Mouse (Mus musculus): ENCODE results near the gene Yy1.

Yy1 gene

DNA sequence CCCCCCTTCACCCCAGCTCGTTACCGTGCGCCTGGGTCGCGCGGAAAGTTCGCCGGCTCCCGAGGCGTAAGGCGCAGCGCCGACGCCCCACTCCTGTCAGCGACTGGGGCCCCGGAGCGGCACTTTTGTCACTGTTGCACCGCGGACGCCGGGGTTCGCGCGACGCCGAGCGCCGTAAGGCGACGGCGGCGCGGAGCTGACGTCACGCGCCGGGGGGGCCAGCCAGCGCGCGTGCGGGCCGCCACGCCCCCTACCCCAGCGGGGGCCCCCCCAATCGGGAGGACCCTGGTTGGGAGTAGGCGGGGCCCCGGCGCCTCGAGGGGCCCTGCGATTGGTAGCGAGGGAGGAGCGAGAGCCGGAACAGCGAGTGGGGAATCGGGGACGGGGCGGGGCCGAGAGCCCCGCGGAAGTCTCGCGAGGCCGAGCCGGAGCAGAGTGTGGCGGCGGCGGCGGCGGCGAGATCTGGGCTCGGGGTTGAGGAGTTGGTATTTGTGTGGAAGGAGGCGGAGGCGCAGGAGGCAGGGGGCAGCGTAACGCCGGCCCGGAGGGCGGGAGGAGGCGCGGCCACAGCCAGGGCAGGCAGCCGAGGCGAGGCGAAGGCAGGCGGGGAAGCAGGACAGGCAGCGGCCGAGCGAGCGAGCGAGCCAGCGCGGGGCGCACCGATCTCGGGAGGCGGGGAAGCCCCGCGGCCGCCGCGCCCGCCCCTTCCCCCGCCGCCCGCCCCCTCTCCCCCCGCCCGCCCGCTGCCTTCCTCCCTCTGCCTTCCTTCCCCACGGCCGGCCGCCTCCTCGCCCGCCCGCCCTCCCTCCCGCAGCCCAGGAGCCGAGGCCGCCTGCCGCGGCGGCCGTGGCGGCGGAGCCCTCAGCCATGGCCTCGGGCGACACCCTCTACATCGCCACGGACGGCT is at the start of gene Yy1:
TSS of gene Yy1 (plus strand) at position 428 of the 907 bp plus-strand sequence.
- DNase-seq: peak; percentile 98 to 99

GRCm38 (mm10) chr12:108745990-108746389 is 46.8 kb upstream of the Yy1 start:
- DNase-seq: no peak

DNA sequence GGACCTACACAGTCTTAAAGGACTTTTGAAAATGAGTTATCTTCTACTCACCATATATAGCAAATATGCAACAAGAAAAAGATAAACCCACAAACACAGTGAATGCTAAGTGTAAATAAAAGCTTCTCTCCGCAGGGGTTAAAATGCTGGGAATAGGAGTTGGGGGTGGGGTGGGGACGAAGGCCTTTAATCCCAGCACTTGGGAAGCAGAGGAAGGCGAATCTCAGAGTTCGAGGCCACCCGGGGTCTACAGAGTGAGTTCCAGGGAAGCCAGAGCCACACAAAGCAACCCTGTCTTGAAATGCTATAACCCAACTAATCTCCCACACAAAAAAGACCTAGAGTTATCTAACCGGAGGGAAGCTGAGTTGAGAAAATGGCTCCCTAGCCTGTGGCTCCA is 43.8 kb upstream of the Yy1 start:
- no peak for DNase-seq

DNA sequence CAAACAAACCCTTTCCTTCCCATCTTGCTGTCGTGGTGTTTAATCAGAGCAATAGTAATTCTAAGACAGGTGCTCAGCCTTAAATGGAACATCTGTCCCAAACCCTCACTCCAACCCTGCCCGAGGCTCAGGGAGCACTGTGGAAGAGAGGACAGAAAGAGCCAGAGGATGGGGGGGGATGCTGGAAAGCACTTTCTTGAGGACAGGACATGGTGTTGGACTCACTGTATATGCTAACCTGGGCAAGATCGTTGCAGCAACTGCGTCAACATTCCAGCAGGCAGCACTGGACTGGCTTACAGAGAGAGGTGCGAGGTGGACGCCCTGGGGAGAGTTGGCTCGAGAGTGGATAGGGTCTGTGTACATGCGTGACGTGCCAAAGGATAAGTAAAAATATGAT is 43.3 kb upstream of the Yy1 start:
- DNase-seq: no peak

GRCm38 (mm10) chr12:108750226-108750625 is 42.5 kb upstream of the Yy1 start:
- DNase-seq: no peak

DNA sequence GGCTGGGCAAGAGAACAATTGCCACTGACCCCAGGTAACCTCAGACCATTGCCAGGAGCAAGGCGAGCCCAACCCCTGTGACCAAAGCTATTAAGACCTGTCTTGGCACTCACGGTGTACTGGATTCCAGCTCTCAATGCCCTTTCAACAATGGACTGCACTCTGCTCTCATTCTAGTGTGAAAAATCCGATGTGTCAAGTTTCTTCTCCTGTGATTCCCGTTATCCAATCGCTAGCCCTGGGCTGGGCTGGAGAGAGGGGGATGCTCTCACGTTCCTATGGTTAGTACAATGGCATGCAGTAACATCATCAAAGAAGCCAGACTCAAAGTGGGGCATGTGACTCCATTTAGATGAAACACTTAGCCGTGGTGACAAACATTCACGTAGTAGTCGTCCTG is 41.0 kb upstream of the Yy1 start:
- DNase-seq: no peak

GRCm38 (mm10) chr12:108755141-108755540 is 37.6 kb upstream of the Yy1 start:
- DNase-seq: no peak

DNA sequence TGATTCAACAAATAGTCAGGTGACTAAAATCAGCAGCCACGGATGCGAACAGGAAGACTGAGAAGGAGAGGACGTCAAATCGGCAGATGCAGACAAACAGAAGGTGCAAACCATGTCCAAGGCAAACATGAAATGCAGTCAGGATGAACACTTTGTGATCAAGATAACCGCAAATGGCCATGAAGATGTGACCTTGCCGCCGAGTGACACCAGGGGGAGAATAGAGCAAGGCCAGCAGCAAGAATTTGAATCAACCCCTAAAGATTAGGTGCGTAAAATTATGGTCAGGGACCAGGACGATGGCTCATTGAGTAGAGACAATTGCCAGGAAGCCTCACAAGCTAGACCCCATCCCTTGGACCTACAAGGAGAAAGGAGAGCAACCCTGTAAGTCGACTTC is 36.2 kb upstream of the Yy1 start:
- no peak for DNase-seq

GRCm38 (mm10) chr12:108757717-108758257 is 35.0 kb upstream of the Yy1 start:
- peak; percentile 98 to 100 for DNase-seq

DNA sequence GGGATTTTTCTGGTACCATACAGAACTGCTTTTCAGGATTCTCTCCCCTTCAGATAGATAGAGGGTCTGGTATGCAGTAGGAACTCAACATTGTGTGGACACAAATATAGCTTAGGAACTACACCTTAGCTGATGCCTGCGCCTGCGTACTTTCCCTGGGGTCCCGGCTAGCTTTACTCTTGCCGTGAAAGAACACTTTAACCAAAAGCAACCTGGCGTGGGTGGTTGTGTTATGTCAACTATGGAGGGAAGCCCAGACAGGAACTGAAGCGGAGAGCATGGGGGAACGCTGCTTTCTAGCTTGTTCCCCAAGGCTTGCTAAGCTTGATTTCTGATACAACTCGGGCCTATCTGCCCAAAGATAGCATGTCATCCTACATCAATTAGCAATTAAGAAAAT is 34.5 kb upstream of the Yy1 start:
- DNase-seq: no peak

DNA sequence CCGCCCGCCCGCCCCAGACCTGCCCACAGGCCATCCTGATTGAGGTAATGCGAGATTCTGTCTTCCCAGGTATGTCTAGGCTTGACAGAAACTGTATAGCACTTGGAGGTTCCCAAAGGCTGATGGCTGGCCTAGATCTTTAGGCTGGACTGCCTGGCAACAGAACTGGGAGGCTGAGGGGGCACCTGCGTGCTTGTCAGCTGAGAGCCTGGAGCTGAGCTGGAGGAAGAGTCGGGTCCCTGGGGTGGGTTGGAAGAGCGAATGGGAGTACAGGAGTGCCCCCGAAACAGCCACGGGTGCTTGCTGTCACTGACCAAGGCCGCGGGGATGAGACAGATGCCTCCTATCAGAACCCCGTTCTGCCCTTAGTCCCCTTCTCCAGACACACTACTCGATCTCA is 34.1 kb upstream of the Yy1 start:
- DNase-seq: peak in 1 of 2 experiments; percentile 13

DNA sequence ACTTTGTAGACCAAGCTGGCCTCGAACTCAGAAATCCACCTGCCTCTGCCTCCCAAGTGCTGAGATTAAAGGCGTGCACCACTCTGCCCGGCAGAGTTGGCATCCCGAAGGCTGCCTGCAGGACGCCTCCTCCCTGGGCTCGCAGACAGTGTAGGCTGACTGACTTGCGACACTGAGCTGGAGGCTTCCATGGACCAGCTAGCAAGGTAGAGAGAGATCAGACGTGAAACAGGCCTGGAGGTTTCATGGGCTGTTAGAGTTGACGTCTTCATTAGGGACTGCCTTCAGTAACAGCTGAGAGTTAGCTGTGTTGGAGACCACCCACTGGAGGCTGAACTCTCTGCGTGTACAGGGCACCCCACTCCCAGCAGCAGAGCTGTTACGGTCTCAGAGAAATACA is 33.5 kb upstream of the Yy1 start:
- no peak for DNase-seq

DNA sequence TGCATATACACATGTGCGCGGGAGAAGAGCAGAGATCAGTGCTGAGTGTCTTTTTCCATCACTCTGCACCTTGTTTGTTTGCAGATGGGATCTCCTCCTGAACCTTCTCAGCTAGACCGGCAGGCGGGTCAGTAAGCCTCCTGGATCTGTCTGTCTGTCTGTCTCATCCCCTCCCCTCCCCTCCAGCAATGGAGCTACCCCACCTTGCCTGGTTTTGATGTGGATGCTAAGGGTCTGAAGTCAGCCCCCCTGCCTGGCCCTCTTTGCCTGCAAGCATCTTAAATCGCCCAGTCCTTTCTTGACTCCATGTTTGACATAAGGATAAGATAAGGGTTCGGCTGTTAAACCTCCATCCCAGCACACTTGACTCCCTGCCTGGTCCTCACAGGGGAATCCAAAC is 32.8 kb upstream of the Yy1 start:
- no peak for DNase-seq

DNA sequence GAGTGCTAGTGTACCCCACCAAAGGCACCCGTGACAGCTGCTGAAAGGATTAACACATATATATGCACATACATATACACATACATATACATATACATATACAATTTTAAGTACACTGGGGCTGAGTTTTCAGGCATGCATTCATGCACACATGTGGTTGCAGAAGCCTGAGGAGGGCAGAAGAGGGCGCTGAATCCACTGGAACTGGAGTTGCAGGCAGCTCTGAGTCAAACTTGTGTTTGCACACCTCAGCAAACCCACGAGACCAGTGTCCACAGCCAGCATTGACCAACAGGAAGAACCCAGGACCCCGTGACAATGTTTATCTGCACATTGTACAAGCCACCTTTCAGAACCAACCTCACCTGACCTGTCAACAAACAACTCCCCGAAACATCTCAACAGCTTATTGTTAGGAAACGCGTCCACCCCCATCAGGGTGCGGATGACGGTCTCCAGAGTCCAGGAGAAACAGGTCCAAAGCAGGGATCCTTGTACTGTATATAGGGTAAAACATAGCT is 32.2 kb upstream of the Yy1 start:
- peak in 1 of 2 experiments; percentile 7 for DNase-seq

GRCm38 (mm10) chr12:108761209-108761608 is 31.6 kb upstream of the Yy1 start:
- no peak for DNase-seq

DNA sequence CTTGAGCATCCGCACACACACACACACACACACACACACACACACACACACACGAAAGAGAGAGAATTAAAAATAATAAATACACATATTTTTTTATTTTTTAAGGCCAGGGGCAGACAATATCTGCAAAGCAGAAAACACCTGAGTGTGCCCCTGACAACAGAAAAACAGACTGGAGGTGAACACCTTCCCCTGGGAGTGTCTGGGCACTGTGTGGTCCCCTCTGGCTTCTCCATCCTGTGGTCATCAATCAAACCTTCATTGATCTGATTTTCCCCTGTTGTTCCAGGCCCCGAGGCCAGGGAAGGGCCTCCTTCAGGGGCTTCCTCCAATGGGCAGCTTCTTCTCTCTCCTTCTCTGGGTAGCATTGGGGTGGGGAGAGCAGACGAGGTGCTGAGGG is 31.1 kb upstream of the Yy1 start:
- no peak for DNase-seq

DNA sequence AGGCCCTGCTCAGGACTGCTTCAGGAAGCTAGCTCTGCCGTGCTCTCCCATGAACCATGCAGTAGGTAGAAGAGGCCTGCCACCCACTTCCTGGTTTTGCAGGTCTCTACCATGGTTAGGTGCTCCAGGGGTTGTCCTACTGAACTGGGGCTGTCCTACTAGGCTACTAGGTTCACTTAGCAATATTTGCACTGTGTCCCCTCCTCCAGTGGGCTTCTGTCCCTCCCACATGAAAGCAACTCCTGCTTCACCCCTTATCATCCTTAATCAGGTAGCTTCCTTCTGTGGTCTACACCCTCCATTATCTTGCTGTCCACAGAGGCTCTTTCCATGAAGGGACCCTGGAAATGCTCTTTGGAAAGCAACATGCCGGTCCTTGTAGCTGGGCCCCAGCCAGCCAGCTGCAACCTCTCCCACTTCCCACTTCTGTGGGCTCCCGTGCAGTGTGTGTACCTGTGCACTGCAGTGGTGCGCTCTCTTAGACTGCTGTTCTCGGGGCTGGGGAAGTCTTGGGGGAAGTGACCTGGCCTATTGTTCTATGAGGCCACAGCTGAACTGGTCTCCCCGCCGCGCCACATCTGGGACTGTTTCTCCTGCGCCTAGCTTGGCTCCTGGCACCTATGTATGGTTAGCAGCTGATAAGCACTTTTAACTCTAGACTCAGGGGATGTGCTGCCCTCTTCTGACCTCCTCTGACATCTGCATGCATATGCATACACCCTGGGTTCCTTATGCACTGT is 29.5 kb upstream of the Yy1 start:
- DNase-seq: no peak

GRCm38 (mm10) chr12:108764917-108765678 is 27.7 kb upstream of the Yy1 start:
- no peak for DNase-seq

DNA sequence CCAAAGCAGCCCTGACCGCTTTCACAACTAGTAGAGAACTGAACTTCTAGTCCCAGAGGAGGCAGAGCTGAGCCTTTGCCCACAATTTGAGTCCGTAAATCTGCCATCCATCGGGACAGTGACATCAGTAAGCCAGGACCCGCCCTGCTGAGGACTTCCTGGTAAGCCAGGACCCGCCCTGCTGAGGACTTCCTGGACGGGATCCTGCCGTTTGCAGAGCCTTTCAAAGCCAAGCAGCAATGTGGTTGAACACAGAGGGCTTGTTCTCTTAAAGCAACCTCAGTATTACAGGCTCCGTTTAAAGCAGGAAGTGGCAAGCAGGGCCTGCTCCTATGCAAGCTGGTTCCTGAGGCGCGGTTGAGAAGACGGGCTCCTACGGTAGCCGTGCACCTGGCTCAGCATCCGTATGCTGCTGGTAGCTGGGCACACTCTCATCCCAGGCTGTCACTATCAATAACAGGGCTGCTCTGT is 27.0 kb upstream of the Yy1 start:
- peak; percentile 39 to 60 for DNase-seq

- peak in 1 of 2 experiments; percentile 39 for DNase-seq
Measured at GRCm38 (mm10) chr12:108766316-108766715, 26.5 kb upstream of the Yy1 start.

- DNase-seq: no peak
Measured at GRCm38 (mm10) chr12:108766866-108767265, 25.9 kb upstream of the Yy1 start.

GRCm38 (mm10) chr12:108768196-108768854 is 24.4 kb upstream of the Yy1 start:
- no peak for DNase-seq

Measured in cerebellum, postnatal 14 days (tissue).